Mouse (Mus musculus): Measurements from ENCODE around the gene Urad. TPM values are rescaled to one million over a fixed set of nuclear protein-coding genes. Genes with fewer than 3 reads are reported as not detected.

Urad gene
- polyA plus RNA-seq, 1 experiment from 2014 or later: not detected

DNA sequence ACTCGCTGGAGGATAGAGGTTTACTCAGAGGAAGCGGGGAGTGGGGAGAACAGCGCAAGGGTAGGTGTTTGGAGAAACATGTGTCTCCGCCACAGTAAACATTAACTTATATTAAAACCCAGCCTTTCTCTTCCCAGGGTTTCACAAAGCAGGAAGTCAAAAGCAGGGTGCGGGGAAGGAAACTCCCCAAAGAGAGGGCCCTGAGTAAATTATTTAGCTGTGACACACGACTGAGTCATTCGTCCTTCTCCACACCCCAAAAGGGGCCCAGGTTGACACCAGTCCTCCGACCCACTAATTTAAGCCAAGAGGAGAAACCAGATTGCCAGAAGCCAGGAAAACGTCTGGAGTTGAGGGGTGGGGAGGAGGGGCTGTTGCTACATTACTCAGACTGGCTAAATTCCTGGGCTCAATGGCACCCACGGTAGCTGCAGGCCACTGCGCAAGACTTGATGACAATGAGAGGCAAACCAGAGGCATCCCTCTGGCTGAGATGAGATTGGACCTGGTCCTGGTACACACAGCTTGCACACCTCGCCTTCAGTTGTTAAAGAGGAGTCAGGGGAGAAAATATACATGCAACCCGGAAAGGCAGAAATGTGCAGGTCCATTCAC, 29.6 kb downstream of the Urad start:
- Histone ChIP-seq H3K36me3 (no peaks in the 10 kb centered on the region), H3K9me3 (no peaks in the 10 kb centered on the region), H3K4me3 (no peak overlapping the region), H3K4me2 (no peak overlapping the region), H3K4me1 (replicated peaks) (no peaks in the 10 kb centered on the region), H3K27me3 (peaks cover 57% of the 10 kb centered on the region), H3K27ac (replicated peaks) (no peak overlapping the region), H3K9ac (no peak overlapping the region)
- WGBS: 47% methylated on average over 13 of the region's 13 CpGs
- no peak for ATAC-seq (ENCODE audit: low FRiP score, low read depth)

GRCm38 (mm10) chr5:147291764-147292505, 30.3 kb downstream of the Urad start:
- Histone ChIP-seq H3K27me3 (peaks cover 54% of the 10 kb centered on the region), H3K9me3 (no peaks in the 10 kb centered on the region), H3K36me3 (no peaks in the 10 kb centered on the region), H3K27ac (replicated peaks) (no peak overlapping the region), H3K9ac (no peak overlapping the region), H3K4me1 (replicated peaks) (no peaks in the 10 kb centered on the region), H3K4me2 (no peak overlapping the region), H3K4me3 (no peak overlapping the region)
- 35% methylated on average over 16 of the region's 16 CpGs for WGBS
- ATAC-seq (ENCODE audit: low FRiP score, low read depth): no peak

- Histone ChIP-seq H3K9me3 (no peaks in the 10 kb centered on the region), H3K36me3 (no peaks in the 10 kb centered on the region), H3K9ac (no peak overlapping the region), H3K4me1 (replicated peaks) (no peaks in the 10 kb centered on the region), H3K27ac (replicated peaks) (no peak overlapping the region), H3K4me3 (no peak overlapping the region), H3K4me2 (no peak overlapping the region), H3K27me3 (peaks cover 35% of the 10 kb centered on the region)
- no peak for ATAC-seq (ENCODE audit: low FRiP score, low read depth)
- WGBS: 74% methylated on average over 4 of the region's 4 CpGs
Measured at GRCm38 (mm10) chr5:147284365-147284764, 37.9 kb downstream of the Urad start.

GRCm38 (mm10) chr5:147277547-147277925, 44.7 kb downstream of the Urad start:
- no peaks in the 10 kb centered on the region for H3K36me3 ChIP-seq
- H3K4me3 ChIP-seq: no peak overlapping the region
- no peak for ATAC-seq (ENCODE audit: low FRiP score, low read depth)
- no peak overlapping the region for H3K9ac ChIP-seq
- H3K27me3 ChIP-seq: peaks cover 90% of the 10 kb centered on the region
- WGBS: 1% methylated on average over 13 of the region's 13 CpGs
- no peak overlapping the region for H3K4me2 ChIP-seq
- no peaks in the 10 kb centered on the region for H3K4me1 ChIP-seq (replicated peaks)
- 0 out of 2 replicates have a peak, but pooled peaks cover 3% of the 10 kb centered on the region for H3K9me3 ChIP-seq
- no peak overlapping the region for H3K27ac ChIP-seq (replicated peaks)

DNA sequence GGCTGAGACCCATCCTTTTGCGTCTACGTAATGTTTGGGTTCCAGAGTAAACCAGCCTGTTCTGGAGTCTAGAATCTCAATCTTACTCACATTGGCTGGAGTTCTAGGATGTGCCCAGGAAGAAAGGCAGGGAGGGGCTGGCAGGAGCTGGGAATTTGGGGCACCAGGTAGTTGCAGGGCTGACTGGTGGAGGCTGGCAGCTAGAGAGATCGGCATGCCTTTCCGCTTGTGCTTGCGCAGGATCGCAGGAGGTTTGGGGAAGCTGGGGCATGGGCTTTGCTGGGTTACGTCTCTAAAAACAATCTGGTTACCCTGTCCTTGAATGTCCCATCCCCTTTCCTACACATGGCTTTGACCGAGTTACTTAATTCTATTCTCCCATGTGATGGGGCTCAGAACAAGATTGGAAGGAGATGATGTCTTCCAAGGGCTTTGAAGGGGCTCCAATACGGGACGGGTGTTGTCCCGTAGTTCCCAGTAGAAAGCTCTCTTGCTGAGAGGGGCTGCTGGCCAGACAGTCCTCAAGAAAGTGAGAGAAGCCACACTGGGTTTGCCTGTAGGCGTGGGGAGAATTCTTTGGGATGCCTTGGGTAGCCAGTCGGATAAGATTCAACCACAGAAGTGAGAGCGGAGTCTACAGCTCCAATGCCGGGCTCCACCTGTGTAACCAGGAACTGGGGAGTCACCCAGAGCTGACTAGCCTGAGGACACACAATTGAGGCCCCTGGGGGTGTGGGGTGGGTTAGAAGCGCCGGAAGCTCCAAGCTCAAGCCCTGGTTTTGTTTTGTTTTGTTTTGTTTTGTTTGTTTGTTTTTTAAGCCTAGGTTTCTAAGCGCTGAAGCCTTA, 45.3 kb downstream of the Urad start:
- no peak overlapping the region for H3K27ac ChIP-seq (replicated peaks)

GRCm38 (mm10) chr5:147275761-147276160, 46.5 kb downstream of the Urad start:
- no peak overlapping the region for H3K4me2 ChIP-seq
- H3K4me3 ChIP-seq: no peak overlapping the region
- H3K9ac ChIP-seq: no peak overlapping the region
- no peaks in the 10 kb centered on the region for H3K4me1 ChIP-seq (replicated peaks)
- no peak overlapping the region for H3K27ac ChIP-seq (replicated peaks)
- H3K27me3 ChIP-seq: peaks cover 95% of the 10 kb centered on the region
- H3K9me3 ChIP-seq: 0 out of 2 replicates have a peak, but pooled peaks cover 3% of the 10 kb centered on the region
- no peaks in the 10 kb centered on the region for H3K36me3 ChIP-seq
- WGBS: 17% methylated on average over 3 of the region's 3 CpGs
- ATAC-seq (ENCODE audit: low FRiP score, low read depth): no peak

More for the DNA sequence above, 45.3 kb downstream of the Urad start:
- 0 out of 2 replicates have a peak, but pooled peaks cover 3% of the 10 kb centered on the region for H3K9me3 ChIP-seq
- whole genome bisulfite sequencing: 3% methylated on average over 18 of the region's 18 CpGs
- no peaks in the 10 kb centered on the region for H3K4me1 ChIP-seq (replicated peaks)
- no peak overlapping the region for H3K4me2 ChIP-seq
- no peaks in the 10 kb centered on the region for H3K36me3 ChIP-seq
- H3K4me3 ChIP-seq: no peak overlapping the region
- ATAC-seq (ENCODE audit: low FRiP score, low read depth): no peak
- H3K9ac ChIP-seq: no peak overlapping the region
- H3K27me3 ChIP-seq: peaks cover 91% of the 10 kb centered on the region

DNA sequence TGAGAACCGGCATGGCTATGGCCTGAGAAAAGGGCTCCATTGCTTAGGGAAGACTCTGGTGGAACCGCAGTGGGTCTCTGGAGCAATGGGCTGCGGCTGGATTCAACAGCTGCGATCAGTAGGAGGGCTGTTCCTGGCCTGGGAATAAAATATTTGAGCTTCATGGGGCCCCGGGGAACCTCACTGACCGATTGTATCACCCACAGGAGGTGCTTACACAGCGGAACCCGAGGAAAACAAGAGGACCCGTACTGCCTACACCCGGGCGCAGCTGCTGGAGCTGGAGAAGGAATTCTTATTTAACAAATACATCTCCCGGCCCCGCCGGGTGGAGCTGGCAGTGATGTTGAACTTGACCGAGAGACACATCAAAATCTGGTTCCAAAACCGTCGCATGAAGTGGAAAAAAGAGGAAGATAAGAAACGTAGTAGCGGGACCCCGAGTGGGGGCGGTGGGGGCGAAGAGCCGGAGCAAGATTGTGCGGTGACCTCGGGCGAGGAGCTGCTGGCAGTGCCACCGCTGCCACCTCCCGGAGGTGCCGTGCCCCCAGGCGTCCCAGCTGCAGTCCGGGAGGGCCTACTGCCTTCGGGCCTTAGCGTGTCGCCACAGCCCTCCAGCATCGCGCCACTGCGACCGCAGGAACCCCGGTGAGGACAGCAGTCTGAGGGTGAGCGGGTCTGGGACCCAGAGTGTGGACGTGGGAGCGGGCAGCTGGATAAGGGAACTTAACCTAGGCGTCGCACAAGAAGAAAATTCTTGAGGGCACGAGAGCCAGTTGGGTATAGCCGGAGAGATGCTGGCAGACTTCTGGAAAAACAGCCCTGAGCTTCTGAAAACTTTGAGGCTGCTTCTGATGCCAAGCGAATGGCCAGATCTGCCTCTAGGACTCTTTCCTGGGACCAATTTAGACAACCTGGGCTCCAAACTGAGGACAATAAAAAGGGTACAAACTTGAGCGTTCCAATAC, 47.8 kb downstream of the Urad start:
- no peak overlapping the region for H3K4me3 ChIP-seq
- 0 out of 2 replicates have a peak, but pooled peaks cover 3% of the 10 kb centered on the region for H3K9me3 ChIP-seq
- no peak overlapping the region for H3K27ac ChIP-seq (replicated peaks)
- H3K4me1 ChIP-seq (replicated peaks): no peaks in the 10 kb centered on the region
- H3K27me3 ChIP-seq: peaks cover 95% of the 10 kb centered on the region
- ATAC-seq (ENCODE audit: low FRiP score, low read depth): no peak
- H3K4me2 ChIP-seq: no peak overlapping the region
- H3K9ac ChIP-seq: no peak overlapping the region
- H3K36me3 ChIP-seq: no peaks in the 10 kb centered on the region
- 2% methylated on average over 48 of the region's 48 CpGs for WGBS

DNA sequence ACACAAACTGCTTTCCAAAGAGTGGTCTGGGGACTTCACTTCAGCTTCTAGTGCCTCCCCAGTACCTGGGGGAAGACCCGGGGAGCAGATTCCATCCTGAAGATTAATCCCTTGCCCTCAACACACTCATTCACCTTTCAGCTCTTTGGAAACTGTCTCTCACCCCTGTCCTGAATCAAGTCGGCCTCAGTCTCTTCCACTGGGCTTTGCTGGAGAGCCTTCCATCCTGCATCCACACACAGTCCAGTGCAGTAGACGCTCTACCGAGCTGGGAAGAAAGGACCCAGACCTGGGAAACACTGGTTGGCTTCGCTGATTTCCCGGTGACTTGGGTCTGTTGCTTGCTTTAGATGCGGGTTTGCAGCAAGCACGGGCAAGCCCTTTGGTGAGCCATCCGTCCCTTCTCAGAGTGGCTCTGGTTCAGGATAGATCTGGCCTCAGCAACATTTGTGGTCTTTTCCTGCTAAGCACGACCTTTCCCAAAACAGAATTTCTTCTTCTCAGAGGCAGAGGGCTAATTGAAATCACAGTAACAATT, 49.4 kb downstream of the Urad start:
- Histone ChIP-seq H3K27me3 (peaks cover 96% of the 10 kb centered on the region), H3K9ac (no peak overlapping the region), H3K9me3 (0 out of 2 replicates have a peak, but pooled peaks cover 3% of the 10 kb centered on the region), H3K27ac (replicated peaks) (no peak overlapping the region), H3K4me1 (replicated peaks) (no peaks in the 10 kb centered on the region), H3K36me3 (no peaks in the 10 kb centered on the region), H3K4me3 (no peak overlapping the region), H3K4me2 (no peak overlapping the region)
- ATAC-seq (ENCODE audit: low FRiP score, low read depth): no peak
- WGBS: 2% methylated on average over 10 of the region's 10 CpGs

GRCm38 (mm10) chr5:147272046-147272807, 50.0 kb downstream of the Urad start:
- Histone ChIP-seq H3K4me3 (no peak overlapping the region), H3K4me2 (no peak overlapping the region), H3K4me1 (replicated peaks) (no peaks in the 10 kb centered on the region), H3K9ac (no peak overlapping the region), H3K27me3 (peaks cover 95% of the 10 kb centered on the region), H3K27ac (replicated peaks) (no peak overlapping the region), H3K36me3 (no peaks in the 10 kb centered on the region), H3K9me3 (0 out of 2 replicates have a peak, but pooled peaks cover 3% of the 10 kb centered on the region)
- WGBS: 3% methylated on average over 12 of the region's 12 CpGs
- no peak for ATAC-seq (ENCODE audit: low FRiP score, low read depth)

- H3K4me2 ChIP-seq: no peak overlapping the region
- H3K9ac ChIP-seq: no peak overlapping the region
- no peak overlapping the region for H3K4me3 ChIP-seq
- H3K36me3 ChIP-seq: no peaks in the 10 kb centered on the region
- 0 out of 2 replicates have a peak, but pooled peaks cover 3% of the 10 kb centered on the region for H3K9me3 ChIP-seq
- H3K27me3 ChIP-seq: peaks cover 94% of the 10 kb centered on the region
- ATAC-seq (ENCODE audit: low FRiP score, low read depth): no peak
- under 1% methylated on average over 29 of the region's 29 CpGs for WGBS
- H3K27ac ChIP-seq (replicated peaks): no peak overlapping the region
- H3K4me1 ChIP-seq (replicated peaks): no peaks in the 10 kb centered on the region
Measured at GRCm38 (mm10) chr5:147270673-147271655, 51.3 kb downstream of the Urad start.
